In the genomic region with DNA sequence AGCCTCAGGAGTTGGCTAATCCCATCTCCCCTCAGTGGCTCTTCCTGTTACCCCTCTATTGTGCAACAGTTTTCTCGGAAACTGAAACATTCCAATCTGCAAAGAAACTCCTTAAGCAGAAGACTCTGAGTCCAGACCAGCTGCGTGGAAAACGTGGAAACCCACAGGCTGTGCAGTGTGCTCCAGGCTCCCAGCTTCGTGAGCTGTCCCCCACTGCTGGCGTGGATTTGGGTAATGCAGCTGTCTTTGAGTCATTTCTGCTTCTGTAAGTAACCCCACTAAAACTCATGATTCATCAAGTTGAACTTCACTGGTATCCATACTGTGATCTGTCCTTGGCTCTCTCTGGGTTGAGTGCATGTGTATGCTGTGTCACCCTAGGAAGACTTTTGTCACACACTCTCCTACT, we compare ENCODE assay signal across 12 mouse cellular contexts.
DNase-seq lines count a peak whose midpoint lies in the region; ATAC-seq and TF ChIP-seq lines count a peak whose summit lies in the region.
"Had no signal": no experiment of that assay in that cellular context is flagged by ENCODE, and none has a peak within 500 bp of the region (broad histone marks: within the 10 kb centered on the region; RNA-seq: fewer than 3 reads in every experiment).

No protein-coding gene starts in this region.

- no peak for TF ChIP-seq CTCF in kidney, postnatal 0 days (IDR thresholded peaks at IDR 0.05; ENCODE audit: low read depth)

- no peaks in the 10 kb centered on the region for H3K36me3 ChIP-seq in kidney, postnatal 0 days (ENCODE audit: insufficient read depth, low read length)
- no peaks in the 10 kb centered on the region for H3K36me3 ChIP-seq in kidney, embryonic 16.5 days (ENCODE audit: insufficient read depth, low read length)
- H3K36me3 ChIP-seq in intestine, embryonic 16.5 days (ENCODE audit: control insufficient read depth, insufficient read depth, low read length): no peaks in the 10 kb centered on the region
- H3K36me3 ChIP-seq: limb, embryonic 13.5 days had no signal

- no peak overlapping the region for H3K9ac ChIP-seq in kidney, postnatal 0 days (ENCODE audit: low read depth, low read length)
- no peak overlapping the region for H3K9ac ChIP-seq in kidney, embryonic 16.5 days (replicated peaks; ENCODE audit: low read length)
- no peak overlapping the region for H3K9ac ChIP-seq in intestine, embryonic 16.5 days (ENCODE audit: low read depth, low read length)
- H3K9ac ChIP-seq: limb, embryonic 13.5 days had no signal

- no peak overlapping the region; the same call in 1 of the 2 replicates for H3K27ac ChIP-seq in kidney, postnatal 0 days
- H3K27ac ChIP-seq in kidney, embryonic 16.5 days (ENCODE audit: low read length): no peak overlapping the region
- no peak overlapping the region for H3K27ac ChIP-seq in intestine, embryonic 16.5 days (ENCODE audit: low read length)
- H3K27ac ChIP-seq: limb, embryonic 13.5 days had no signal

- DNase-seq in kidney, postnatal 0 days (ENCODE audit: low spot score): peak; percentile 49
- peak; percentile 60 for DNase-seq in fibroblast of lung, adult 2 months (ENCODE audit: low read depth)
- no peak for DNase-seq in adipocyte (ENCODE audit: low spot score)
- DNase-seq in layer of hippocampus, postnatal 25 days (ENCODE audit: extremely low spot score in 1 of 2, low spot score in 1 of 2): no peak
- DNase-seq: kidney, adult 9 months; retina, postnatal 1 day; thymus, adult 2 months had no signal

- no peaks in the 10 kb centered on the region for H3K27me3 ChIP-seq in kidney, postnatal 0 days (ENCODE audit: insufficient read depth, low read length)
- no peaks in the 10 kb centered on the region for H3K27me3 ChIP-seq in kidney, embryonic 16.5 days (ENCODE audit: insufficient read depth, low read length)
- H3K27me3 ChIP-seq in intestine, embryonic 16.5 days (replicated peaks; ENCODE audit: control insufficient read depth, insufficient read depth, low read length): no peaks in the 10 kb centered on the region
- H3K27me3 ChIP-seq: limb, embryonic 13.5 days had no signal

- no peak overlapping the region for H3K4me2 ChIP-seq in kidney, postnatal 0 days (ENCODE audit: low read length)
- no peak overlapping the region for H3K4me2 ChIP-seq in kidney, embryonic 16.5 days (replicated peaks; ENCODE audit: low read depth, low read length)
- no peak overlapping the region for H3K4me2 ChIP-seq in intestine, embryonic 16.5 days (ENCODE audit: low read depth, low read length)
- H3K4me2 ChIP-seq: limb, embryonic 13.5 days had no signal

- H3K4me3 ChIP-seq in kidney, postnatal 0 days (replicated peaks; ENCODE audit: low read depth, low read length): no peak overlapping the region
- no peak overlapping the region for H3K4me3 ChIP-seq in kidney, embryonic 16.5 days (ENCODE audit: low read length)
- no peak overlapping the region for H3K4me3 ChIP-seq in intestine, embryonic 16.5 days (ENCODE audit: low read length)
- H3K4me3 ChIP-seq: limb, embryonic 13.5 days had no signal

- no peaks in the 10 kb centered on the region for H3K9me3 ChIP-seq in kidney, postnatal 0 days (replicated peaks; ENCODE audit: low read length)
- H3K9me3 ChIP-seq in kidney, embryonic 16.5 days (ENCODE audit: low read length): no peaks in the 10 kb centered on the region
- H3K9me3 ChIP-seq in intestine, embryonic 16.5 days (ENCODE audit: control insufficient read depth, low read length): no peaks in the 10 kb centered on the region
- H3K9me3 ChIP-seq: limb, embryonic 13.5 days had no signal

- WGBS in kidney, postnatal 0 days: 70% methylated on average over 5 of the region's 5 CpGs
- 79% methylated on average over 5 of the region's 5 CpGs for WGBS in kidney, embryonic 16.5 days
- 58% methylated on average over 5 of the region's 5 CpGs for WGBS in intestine, embryonic 16.5 days

- H3K4me1 ChIP-seq in kidney, postnatal 0 days (replicated peaks; ENCODE audit: insufficient read depth, low read length): no peaks in the 10 kb centered on the region
- H3K4me1 ChIP-seq in kidney, embryonic 16.5 days (ENCODE audit: insufficient read depth, low read length): no peaks in the 10 kb centered on the region
- peaks cover 7% of the 10 kb centered on the region; the same call in 1 of the 2 replicates for H3K4me1 ChIP-seq in intestine, embryonic 16.5 days (ENCODE audit: control insufficient read depth, insufficient read depth, low read length)
- H3K4me1 ChIP-seq: limb, embryonic 13.5 days had no signal

- ATAC-seq in kidney, postnatal 0 days (replicated peaks; ENCODE audit: low FRiP score, low read depth): no peak; the same call in 1 of the 2 replicates
- ATAC-seq in kidney, embryonic 16.5 days (ENCODE audit: low FRiP score, low TSS enrichment): no peak
- 0 out of 2 replicates have a peak, but pooled peaks have one; percentile 33 for ATAC-seq in intestine, embryonic 16.5 days
- ATAC-seq in megakaryocyte progenitor cell, adult 5-6 weeks (replicated peaks; ENCODE audit: poor library complexity): peak; percentile 81
- no peak for ATAC-seq in activated CD4-positive, CD25-positive, alpha-beta regulatory T cell, adult 4 months

Comparison
In these comparisons a context has a peak if more than half of its experiments do, and no peak if none do; other contexts are left out.
1. ATAC-seq: peak in intestine, embryonic 16.5 days (single experiment) and megakaryocyte progenitor cell, adult 5-6 weeks (single experiment); none in kidney, postnatal 0 days (single experiment), kidney, embryonic 16.5 days (single experiment) and activated CD4-positive, CD25-positive, alpha-beta regulatory T cell, adult 4 months (single experiment).
2. DNase-seq: peak in kidney, postnatal 0 days (single experiment) and fibroblast of lung, adult 2 months (single experiment); none in adipocyte (single experiment) and layer of hippocampus, postnatal 25 days (0 of 2).